Mouse (Mus musculus) myocyte (in vitro differentiated cells): ENCODE measurements around the gene Mmp2.

Experiments
- MAX ChIP-seq: IDR thresholded peaks from one replicate; pipeline ENCODE4 v1.6.1; 2011; ENCODE audit warnings: low read depth, mild to moderate bottlenecking, control low read depth
- POLR2AphosphoS2 ChIP-seq: IDR thresholded peaks from one replicate; pipeline ENCODE4 v1.6.1; 2011; ENCODE audit warnings: low read depth, control low read depth; ENCODE audit not compliant: insufficient read length

GRCm38 (mm10) chr8:92839161-92839560 is 12.1 kb downstream of the Mmp2 start:
- no peak for TF ChIP-seq POLR2AphosphoS2
- no peak for TF ChIP-seq MAX
